Mouse (Mus musculus) heart, embryonic 15.5 days (tissue): ENCODE measurements around the gene Chmp6. TPM values are rescaled to one million over a fixed set of nuclear protein-coding genes. Genes with fewer than 3 reads are reported as not detected.

Experiments used
- ATAC-seq: fragments of 200-750 bp; cut with Nextera tagmentation; replicated peaks from 2 replicates; pipeline ENCODE4 v1.8.0; 2017; ENCODE audit warnings: low read depth, moderate TSS enrichment; ENCODE audit not compliant: insufficient number of reproducible peaks, insufficient read depth, low FRiP score
- H3K27ac ChIP-seq: fragments of 300-500 bp; sonication (generic); 2 replicates; pipeline ENCODE4 v1.5.1; 2015; ENCODE audit warnings: mild to moderate bottlenecking, inconsistent platforms
- H3K27me3 ChIP-seq: fragments of 300-500 bp; sonication (generic); 2 replicates; pipeline ENCODE4 v1.6.1; 2015; ENCODE audit warnings: inconsistent platforms
- H3K36me3 ChIP-seq: fragments of 300-500 bp; sonication (generic); 2 replicates; pipeline ENCODE4 v1.6.1; 2015; ENCODE audit warnings: mild to moderate bottlenecking, inconsistent platforms
- H3K4me1 ChIP-seq: fragments of 300-500 bp; sonication (generic); replicated peaks from 2 replicates; pipeline ENCODE4 v1.6.1; 2015; ENCODE audit warnings: inconsistent platforms
- H3K4me2 ChIP-seq: fragments of 300-500 bp; sonication (generic); 2 replicates; pipeline ENCODE4 v1.6.1; 2015; ENCODE audit warnings: inconsistent platforms, mild to moderate bottlenecking, moderate library complexity
- H3K4me3 ChIP-seq: fragments of 300-500 bp; sonication (generic); 2 replicates; pipeline ENCODE4 v1.5.1; 2015; ENCODE audit warnings: mild to moderate bottlenecking, inconsistent platforms
- H3K9ac ChIP-seq: fragments of 300-500 bp; sonication (generic); 2 replicates; pipeline ENCODE4 v1.6.1; 2015; ENCODE audit warnings: mild to moderate bottlenecking, inconsistent platforms
- H3K9me3 ChIP-seq: fragments of 300-500 bp; sonication (generic); replicated peaks from 2 replicates; pipeline ENCODE4 v1.6.1; 2016; ENCODE audit warnings: inconsistent platforms
- WGBS: fragments of 180-500 bp; shearing (Covaris S2); methylation state at CpG from one replicate; pipeline ENCODE4 v1.1.7; 2015; ENCODE audit warnings: mixed read lengths; 5-methylcytosine and 5-hydroxymethylcytosine counted together
- polyA plus RNA-seq: library from polyadenylated mRNA; unstranded; fragments of >200 nt; fragmentation: Nextera tagmentation; extraction: Ambion mirVana; gene quantifications from 2 replicates; pipeline ENCODE4 v1.2.1, GENCODE M21; 2015

Chmp6 gene
- polyA plus RNA-seq, 1 experiment from 2014 or later, result 57.3 TPM

DNA sequence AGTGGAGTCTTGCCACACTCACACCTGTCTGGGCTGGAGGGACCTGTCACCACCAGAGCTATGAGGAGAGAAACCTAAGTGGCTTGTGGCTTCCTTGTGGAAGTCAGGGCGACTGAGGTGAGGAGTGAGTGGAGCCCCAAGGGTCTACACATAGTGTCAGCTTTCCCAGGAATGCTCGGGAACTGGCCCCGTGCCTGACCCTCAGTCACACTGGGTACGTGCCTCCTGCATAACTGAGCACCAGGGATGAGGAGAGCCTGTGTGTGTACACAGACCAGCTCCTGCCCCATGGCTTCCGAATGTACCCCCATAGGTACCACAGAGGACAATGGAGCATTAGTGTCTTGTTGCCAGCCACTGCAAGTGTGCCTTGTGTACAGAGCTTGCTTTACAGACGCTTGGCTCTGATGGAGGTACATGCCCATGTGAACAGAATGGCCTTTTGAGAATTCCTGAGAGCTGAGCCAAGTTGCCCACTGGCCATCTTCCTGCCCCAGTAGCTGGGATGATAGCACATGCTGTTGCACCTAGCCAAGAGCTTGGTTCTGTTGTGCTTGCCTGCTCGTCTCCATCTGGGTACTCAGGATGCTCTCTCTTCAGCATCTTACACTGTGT is 21.5 kb upstream of the Chmp6 start:
- 86% methylated on average over 7 of the region's 7 CpGs for WGBS
- no peaks in the 10 kb centered on the region for H3K9me3 ChIP-seq
- H3K36me3 ChIP-seq, result peaks cover 49% of the 10 kb centered on the region
- ATAC-seq, result no peak
- no peaks in the 10 kb centered on the region for H3K4me1 ChIP-seq
- no peak overlapping the region for H3K4me2 ChIP-seq
- no peak overlapping the region for H3K9ac ChIP-seq
- H3K27me3 ChIP-seq, result no peaks in the 10 kb centered on the region
- no peak overlapping the region for H3K4me3 ChIP-seq
- no peak overlapping the region for H3K27ac ChIP-seq

DNA sequence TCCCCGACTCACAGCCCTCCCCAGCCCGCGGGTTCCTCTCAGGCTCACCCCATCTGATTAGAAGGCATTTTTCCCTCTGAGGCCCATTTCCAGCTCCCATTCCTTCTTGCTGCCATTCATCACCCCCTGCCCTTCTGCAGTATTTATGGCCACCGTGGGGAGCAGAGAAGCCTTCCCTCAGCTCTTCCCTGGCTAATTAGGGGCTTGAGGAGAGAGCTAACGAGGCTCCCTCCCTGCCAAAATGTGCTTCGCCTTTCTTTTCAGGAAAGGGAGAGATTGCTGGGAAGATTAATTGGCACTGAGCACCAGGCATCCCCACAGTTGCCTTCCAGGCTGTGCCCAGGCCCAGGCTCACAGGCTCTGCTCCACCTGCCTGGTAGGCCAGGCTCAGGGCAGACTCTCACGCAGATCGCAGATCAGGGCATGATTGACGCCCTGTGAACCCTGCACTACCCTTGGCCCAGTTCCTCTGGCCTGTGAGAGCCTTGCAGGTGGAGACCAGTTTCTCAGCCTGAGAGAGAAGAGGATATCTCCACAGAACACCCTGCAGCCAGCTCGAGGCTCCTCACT is 19.5 kb upstream of the Chmp6 start:
- Histone ChIP-seq H3K9ac (no peak overlapping the region), H3K4me1 (no peaks in the 10 kb centered on the region), H3K4me2 (no peak overlapping the region), H3K27ac (no peak overlapping the region), H3K4me3 (no peak overlapping the region), H3K27me3 (no peaks in the 10 kb centered on the region), H3K9me3 (no peaks in the 10 kb centered on the region), H3K36me3 (peaks cover 57% of the 10 kb centered on the region)
- ATAC-seq, result no peak
- 69% methylated on average over 10 of the region's 10 CpGs for WGBS

DNA sequence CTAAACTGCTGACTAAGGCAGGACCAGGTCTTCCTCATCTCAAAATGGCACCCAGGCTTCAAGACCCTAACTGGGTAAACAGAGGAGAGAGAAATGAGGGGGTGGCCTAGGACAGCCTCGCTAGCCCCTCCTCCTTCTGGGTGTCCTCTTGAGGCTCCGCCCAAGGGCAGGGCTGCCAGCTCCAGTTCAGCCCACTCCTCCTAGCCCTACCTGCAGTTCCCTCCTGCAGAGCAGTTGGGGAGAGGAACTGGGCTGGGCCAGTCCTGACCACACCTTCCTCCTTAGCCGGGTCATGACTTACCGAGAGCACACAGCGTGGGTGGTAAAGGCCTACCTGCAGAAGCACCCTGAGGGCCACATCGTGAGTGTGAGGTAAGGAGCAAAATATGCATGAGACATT is 18.6 kb upstream of the Chmp6 start:
- Histone ChIP-seq H3K4me1 (no peaks in the 10 kb centered on the region), H3K9me3 (no peaks in the 10 kb centered on the region), H3K27ac (no peak overlapping the region), H3K4me3 (no peak overlapping the region), H3K4me2 (no peak overlapping the region), H3K9ac (no peak overlapping the region), H3K27me3 (no peaks in the 10 kb centered on the region), H3K36me3 (peaks cover 50% of the 10 kb centered on the region)
- no peak; the same call in 1 of the 2 replicates for ATAC-seq
- WGBS, result 60% methylated on average over 6 of the region's 6 CpGs

DNA sequence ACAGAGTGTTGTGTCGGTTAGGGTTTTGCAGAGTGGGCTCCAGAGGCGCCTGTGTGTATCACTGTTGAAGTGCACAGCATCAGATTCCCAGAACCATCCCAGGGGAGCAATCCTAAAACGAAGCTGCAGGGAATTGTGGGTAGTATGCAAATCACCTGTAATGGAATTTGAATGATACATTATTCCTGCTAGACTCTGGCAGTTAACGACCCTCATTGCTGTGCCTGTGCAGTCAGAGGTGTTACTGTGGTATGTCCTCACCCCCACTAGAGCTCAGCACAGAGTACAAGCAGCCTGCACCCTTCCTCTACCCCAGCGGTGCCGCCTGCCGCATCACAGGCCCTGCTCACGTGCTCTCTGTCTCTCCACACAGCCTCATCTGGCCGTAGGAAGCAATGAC is 16.2 kb upstream of the Chmp6 start:
- no peak for ATAC-seq
- Histone ChIP-seq H3K27ac (no peak overlapping the region), H3K9ac (no peak overlapping the region), H3K9me3 (no peaks in the 10 kb centered on the region), H3K36me3 (peaks cover 37% of the 10 kb centered on the region), H3K27me3 (no peaks in the 10 kb centered on the region), H3K4me2 (no peak overlapping the region), H3K4me3 (no peak overlapping the region), H3K4me1 (no peaks in the 10 kb centered on the region)
- 88% methylated on average over 9 of the region's 9 CpGs for WGBS

DNA sequence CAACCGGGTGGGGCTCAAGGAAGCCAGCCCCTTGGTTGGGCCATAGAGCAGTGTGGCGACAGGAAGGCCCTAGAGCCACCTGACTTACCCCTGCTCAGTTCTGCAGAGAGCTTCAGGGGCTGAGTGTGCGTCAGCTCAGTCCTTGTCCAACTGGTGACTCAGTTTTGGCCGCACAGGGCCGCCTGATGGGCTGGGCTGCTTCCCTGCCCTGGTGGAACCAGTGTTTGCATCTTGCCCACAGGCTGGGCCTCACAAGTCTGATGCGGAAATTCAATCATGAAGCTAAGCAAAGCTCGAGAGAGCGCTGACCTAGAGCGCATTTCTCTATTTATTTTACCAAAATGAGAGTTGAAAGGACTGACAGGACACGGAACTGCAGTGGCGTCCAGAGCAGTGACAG is 14.3 kb upstream of the Chmp6 start:
- Histone ChIP-seq H3K9me3 (no peaks in the 10 kb centered on the region), H3K4me1 (no peaks in the 10 kb centered on the region), H3K27me3 (no peaks in the 10 kb centered on the region), H3K4me2 (no peak overlapping the region), H3K4me3 (no peak overlapping the region), H3K27ac (no peak overlapping the region), H3K36me3 (peaks cover 28% of the 10 kb centered on the region), H3K9ac (no peak overlapping the region)
- ATAC-seq, result no peak
- WGBS, result 87% methylated on average over 11 of the region's 11 CpGs

DNA sequence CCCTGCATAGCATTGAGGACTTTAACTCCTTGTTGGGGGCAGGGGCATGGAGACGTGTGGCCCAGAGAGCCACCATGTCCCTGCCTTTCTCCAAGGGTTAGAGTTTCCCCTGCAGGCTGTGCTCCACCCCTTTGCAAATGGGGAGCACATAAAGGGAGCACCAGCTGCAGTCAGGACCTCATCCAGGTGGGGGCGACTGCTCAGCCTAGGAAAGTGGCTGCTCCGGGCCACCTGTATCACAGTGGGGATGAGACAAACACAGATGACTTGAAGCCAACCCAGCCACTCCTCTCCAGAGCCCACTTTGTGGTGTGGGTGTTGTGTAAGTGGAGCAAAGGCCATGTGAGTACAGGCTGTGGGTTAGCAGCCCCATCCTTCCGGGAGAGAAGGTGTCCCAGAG is 12.1 kb upstream of the Chmp6 start:
- no peaks in the 10 kb centered on the region for H3K4me1 ChIP-seq
- peaks cover 2% of the 10 kb centered on the region for H3K27me3 ChIP-seq
- peaks cover 20% of the 10 kb centered on the region for H3K36me3 ChIP-seq
- no peak overlapping the region for H3K4me3 ChIP-seq
- no peak overlapping the region for H3K9ac ChIP-seq
- ATAC-seq, result no peak
- H3K27ac ChIP-seq, result no peak overlapping the region
- no peak overlapping the region for H3K4me2 ChIP-seq
- no peaks in the 10 kb centered on the region for H3K9me3 ChIP-seq
- WGBS, result 67% methylated on average over 4 of the region's 4 CpGs

DNA sequence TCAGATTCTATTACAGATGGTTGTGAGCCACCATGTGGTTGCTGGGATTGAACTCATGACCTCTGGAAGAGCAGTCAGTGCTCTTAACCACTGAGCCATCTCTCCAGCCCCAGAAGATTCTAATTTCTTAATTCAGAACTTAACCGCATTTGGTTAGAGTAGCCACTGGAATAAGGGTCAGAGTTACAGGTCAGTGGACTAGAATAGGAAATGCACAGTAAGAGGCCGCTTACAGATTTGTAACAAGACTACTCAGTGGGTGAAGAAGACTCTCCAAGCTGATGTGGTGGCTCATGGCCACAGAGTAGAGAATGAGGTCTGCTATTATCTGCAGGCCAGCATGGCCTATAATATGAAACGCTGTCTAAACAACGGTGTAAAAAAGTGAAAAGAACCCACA is 10.3 kb upstream of the Chmp6 start:
- H3K4me3 ChIP-seq, result no peak overlapping the region
- H3K27ac ChIP-seq, result no peak overlapping the region
- no peaks in the 10 kb centered on the region for H3K4me1 ChIP-seq
- peaks cover 12% of the 10 kb centered on the region for H3K27me3 ChIP-seq
- H3K9ac ChIP-seq, result no peak overlapping the region
- no peak overlapping the region for H3K4me2 ChIP-seq
- peaks cover 9% of the 10 kb centered on the region; the same call in 1 of the 2 replicates for H3K36me3 ChIP-seq
- ATAC-seq, result no peak
- 87% methylated on average over 4 of the region's 4 CpGs for WGBS
- H3K9me3 ChIP-seq, result no peaks in the 10 kb centered on the region

DNA sequence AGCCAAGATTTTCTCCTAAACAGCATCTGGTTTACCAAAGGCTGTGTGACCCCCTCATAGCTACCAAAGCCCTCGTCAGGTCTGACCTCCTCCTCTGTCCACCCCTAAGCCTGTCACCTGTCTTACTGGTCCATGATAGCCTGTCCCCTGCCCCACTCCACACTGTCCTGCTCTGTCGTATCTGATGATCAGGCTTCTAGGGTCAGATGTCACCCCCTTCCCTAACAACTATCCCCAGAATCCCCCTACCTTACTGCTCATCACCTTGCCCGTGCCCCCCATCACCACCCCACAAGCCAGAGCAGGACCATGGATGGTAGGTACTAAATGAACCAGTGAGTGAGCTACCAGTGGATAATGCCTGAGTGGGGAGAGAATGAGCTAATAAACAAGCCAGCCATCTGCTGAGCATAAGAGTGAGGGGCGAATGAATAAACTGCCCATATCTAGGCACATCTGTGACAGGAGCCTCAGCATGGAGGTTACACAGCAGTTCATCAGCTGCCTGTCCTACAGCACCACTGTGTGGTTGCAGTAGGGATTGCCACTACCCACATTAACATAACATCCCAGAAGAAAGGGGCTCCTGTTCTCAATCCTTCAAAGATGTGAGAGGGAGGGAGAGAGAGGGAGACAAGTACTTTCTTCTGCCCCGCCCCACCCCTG is 8.5 kb upstream of the Chmp6 start:
- no peak overlapping the region for H3K4me2 ChIP-seq
- 31% methylated on average over 5 of the region's 5 CpGs for WGBS
- H3K9ac ChIP-seq, result no peak overlapping the region
- no peak overlapping the region for H3K4me3 ChIP-seq
- no peaks in the 10 kb centered on the region for H3K36me3 ChIP-seq
- no peaks in the 10 kb centered on the region for H3K9me3 ChIP-seq
- peaks cover 6% of the 10 kb centered on the region for H3K4me1 ChIP-seq
- no peak for ATAC-seq
- no peak overlapping the region for H3K27ac ChIP-seq
- H3K27me3 ChIP-seq, result peaks cover 23% of the 10 kb centered on the region

DNA sequence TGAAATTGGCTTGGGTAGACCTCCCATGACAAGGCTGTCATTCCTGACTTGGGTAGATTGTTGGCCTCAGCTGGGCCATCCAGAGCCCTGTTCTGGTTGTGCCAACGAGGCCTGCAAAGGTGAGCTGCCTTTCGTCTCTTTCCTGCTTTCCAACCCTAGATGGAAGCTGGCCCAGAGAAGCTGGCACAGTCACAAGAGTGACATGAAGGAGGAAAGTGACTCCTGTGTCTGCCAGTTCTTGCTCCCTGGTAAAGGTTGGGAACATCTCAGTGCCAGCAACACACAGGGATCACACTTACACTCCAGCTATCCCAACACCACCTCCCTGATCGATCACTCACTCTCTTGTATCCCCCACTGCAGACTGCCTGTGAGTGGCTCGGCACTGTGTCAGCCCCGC is 7.4 kb upstream of the Chmp6 start:
- no peaks in the 10 kb centered on the region for H3K36me3 ChIP-seq
- H3K27me3 ChIP-seq, result peaks cover 23% of the 10 kb centered on the region
- no peak for ATAC-seq
- no peak overlapping the region for H3K4me2 ChIP-seq
- H3K9me3 ChIP-seq, result no peaks in the 10 kb centered on the region
- H3K4me1 ChIP-seq, result peaks cover 12% of the 10 kb centered on the region
- H3K9ac ChIP-seq, result no peak overlapping the region
- H3K4me3 ChIP-seq, result no peak overlapping the region
- H3K27ac ChIP-seq, result no peak overlapping the region
- 81% methylated on average over 5 of the region's 5 CpGs for WGBS

DNA sequence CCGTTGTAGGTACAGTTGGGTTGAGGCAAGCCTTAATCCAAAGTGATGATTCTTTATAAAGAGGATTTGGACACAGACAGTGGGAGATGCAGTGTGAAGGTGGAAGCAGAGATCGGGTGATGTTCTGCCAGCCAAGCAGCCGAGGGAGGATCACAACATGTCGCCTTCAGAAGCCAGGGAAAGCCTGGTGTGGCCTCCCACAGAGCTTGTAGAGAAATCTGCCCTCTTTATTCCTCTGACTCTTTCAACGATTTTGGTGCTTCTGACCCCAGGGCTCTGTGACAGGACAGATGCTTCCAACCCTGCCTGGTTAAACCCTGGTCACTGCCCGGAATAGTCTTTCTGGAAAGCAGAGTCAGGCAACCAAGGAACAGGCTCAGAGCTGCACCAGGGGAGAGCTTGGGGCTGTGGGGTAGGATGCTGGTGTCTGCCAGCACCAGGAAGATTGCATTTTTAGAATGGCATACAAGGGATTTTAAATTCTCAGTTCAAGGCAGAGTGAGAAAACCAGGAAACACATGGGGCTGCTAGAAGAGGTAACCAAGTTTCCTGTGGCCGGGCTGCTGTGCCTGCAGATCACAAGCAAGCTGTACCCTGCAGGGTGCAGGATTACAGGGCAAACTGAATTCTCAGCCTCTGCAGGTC is 6.1 kb upstream of the Chmp6 start:
- Histone ChIP-seq H3K9me3 (no peaks in the 10 kb centered on the region), H3K9ac (no peak overlapping the region), H3K4me3 (no peak overlapping the region), H3K4me2 (no peak overlapping the region), H3K4me1 (peaks cover 12% of the 10 kb centered on the region), H3K27ac (no peak overlapping the region), H3K27me3 (peaks cover 23% of the 10 kb centered on the region), H3K36me3 (no peaks in the 10 kb centered on the region)
- WGBS, result 33% methylated on average over 7 of the region's 7 CpGs
- ATAC-seq, result no peak

DNA sequence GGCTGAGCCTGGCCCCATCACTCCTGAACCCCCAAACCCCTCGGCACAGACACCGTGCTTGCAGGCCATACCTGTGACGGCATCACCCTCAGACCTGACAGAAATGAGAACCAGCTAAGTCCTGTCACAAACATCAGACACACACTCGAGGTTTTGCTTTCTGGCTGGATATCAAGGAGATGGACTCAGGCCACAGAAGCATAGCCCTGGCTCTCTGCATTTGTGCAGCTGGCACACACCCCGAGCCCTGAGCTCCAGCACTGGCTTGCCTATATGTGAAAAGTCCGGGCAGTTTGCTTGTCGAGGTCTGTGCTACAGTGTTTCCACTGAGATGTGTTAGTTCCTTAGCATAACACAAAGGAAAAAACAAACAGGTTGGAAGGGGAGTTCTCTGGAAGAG is 5.5 kb upstream of the Chmp6 start:
- no peak overlapping the region for H3K27ac ChIP-seq
- ATAC-seq, result no peak
- H3K27me3 ChIP-seq, result peaks cover 23% of the 10 kb centered on the region
- no peaks in the 10 kb centered on the region for H3K36me3 ChIP-seq
- no peak overlapping the region for H3K9ac ChIP-seq
- H3K4me2 ChIP-seq, result no peak overlapping the region
- 44% methylated on average over 7 of the region's 7 CpGs for WGBS
- no peaks in the 10 kb centered on the region for H3K9me3 ChIP-seq
- H3K4me1 ChIP-seq, result peaks cover 12% of the 10 kb centered on the region
- H3K4me3 ChIP-seq, result no peak overlapping the region
